Mouse (Mus musculus): ENCODE measurements at regions not wholly inside any gene's neighbourhood (a gene's known extent, or its start where the extent isn't known, plus 50 kb on each side); places are given as distances from the start of the nearest gene placed in this dataset.

- H3K9me3 ChIP-seq (replicated peaks; ENCODE audit: insufficient read depth, low read length) = no peaks in the 10 kb centered on the region
- peaks cover 0 to 11% of the 10 kb centered on the region in 2 experiments; a peak in 2 of 4 replicates for H3K36me3 ChIP-seq (ENCODE audit: control insufficient read depth in 1 of 2, insufficient read depth in 2 of 2, low read length in 2 of 2)
- H3K4me3 ChIP-seq (ENCODE audit: control insufficient read depth in 1 of 2, insufficient read depth in 1 of 2, low read depth in 2 of 2, low read length in 2 of 2) = no peak overlapping the region
- peaks cover 32 to 61% of the 10 kb centered on the region in 2 experiments for H3K27me3 ChIP-seq (ENCODE audit: control insufficient read depth in 1 of 2, insufficient read depth in 2 of 2, low read length in 2 of 2)
- no peak overlapping the region for H3K27ac ChIP-seq (ENCODE audit: control insufficient read depth, low read depth, low read length)
- peaks cover 19% of the 10 kb centered on the region for H3K79me2 ChIP-seq (ENCODE audit: control insufficient read depth, insufficient read depth, low read length, poor library complexity)
- TF ChIP-seq TAL1 (IDR thresholded peaks at IDR 0.05; ENCODE audit: low read length) (no peak), SMC3 (IDR thresholded peaks at IDR 0.05; ENCODE audit: low read depth, low read length) (no peak), NELFE (IDR thresholded peaks at IDR 0.05; ENCODE audit: low read depth, low read length) (no peak), HCFC1 (IDR thresholded peaks at IDR 0.05; ENCODE audit: low read depth, low read length) (no peak), MYC (IDR thresholded peaks at IDR 0.05; ENCODE audit: low read depth, low read length) (no peak), RAD21 (IDR thresholded peaks at IDR 0.05; ENCODE audit: low read depth, low read length) (no peak), BHLHE40 (IDR thresholded peaks at IDR 0.05; ENCODE audit: borderline replicate concordance, low read depth, low read length) (no peak), EP300 (IDR thresholded peaks at IDR 0.05; ENCODE audit: low read depth in 1 of 2, low read length in 2 of 2) (no peak), MAFK (IDR thresholded peaks at IDR 0.05; ENCODE audit: borderline replicate concordance, low read depth, low read length) (no peak), MYB (IDR thresholded peaks at IDR 0.05; ENCODE audit: low read depth, low read length) (no peak), USF1 (IDR thresholded peaks at IDR 0.05; ENCODE audit: low read depth, low read length) (no peak), MEF2A (IDR thresholded peaks at IDR 0.05; ENCODE audit: extremely low read depth, insufficient replicate concordance, low read depth, low read length, poor library complexity, severe bottlenecking) (no peak), TBP (IDR thresholded peaks at IDR 0.05; ENCODE audit: low read depth, low read length) (no peak), KAT2A (conservative IDR thresholded peaks at IDR 0.05; ENCODE audit: low read depth, low read length) (no peak), SIN3A (IDR thresholded peaks at IDR 0.05; ENCODE audit: low read length) (no peak), E2F4 (IDR thresholded peaks at IDR 0.05; ENCODE audit: borderline replicate concordance, low read depth, low read length) (no peak), POLR2AphosphoS5 (IDR thresholded peaks at IDR 0.05; ENCODE audit: borderline replicate concordance, low read depth, low read length) (no peak), ZMIZ1 (IDR thresholded peaks at IDR 0.05; ENCODE audit: low read depth, low read length) (no peak), RCOR1 (IDR thresholded peaks at IDR 0.05; ENCODE audit: low read depth, low read length) (no peak), MXI1 (IDR thresholded peaks at IDR 0.05; ENCODE audit: low read depth, low read length) (no peak)
- H3K9ac ChIP-seq (ENCODE audit: control insufficient read depth, low read depth, low read length, poor library complexity, severe bottlenecking) = no peak overlapping the region
- peak; percentile 60 for DNase-seq (ENCODE audit: low read depth, low spot score)
- H3K4me1 ChIP-seq (ENCODE audit: control insufficient read depth in 1 of 2, insufficient read depth in 2 of 2, low read length in 2 of 2) = peaks cover 6 to 7% of the 10 kb centered on the region in 2 experiments
Observed at GRCm38 (mm10) chr14:115037086-115037793, 54.8 kb upstream of the Gpc5 start.

- TF ChIP-seq POLR2A (IDR thresholded peaks at IDR 0.05; ENCODE audit: control insufficient read depth in 1 of 2, insufficient read depth in 1 of 2, low read depth in 1 of 2, low read length in 2 of 2, poor library complexity in 1 of 2) = no peak
- TF ChIP-seq HCFC1 (IDR thresholded peaks at IDR 0.05; ENCODE audit: low read depth, low read length) = no peak
- no peak for TF ChIP-seq POLR2AphosphoS2 (IDR thresholded peaks at IDR 0.05; ENCODE audit: low read length)
- TF ChIP-seq NELFE (IDR thresholded peaks at IDR 0.05; ENCODE audit: low read depth, low read length) = no peak
- TF ChIP-seq MXI1 (IDR thresholded peaks at IDR 0.05; ENCODE audit: low read depth, low read length) = no peak
- TF ChIP-seq MAX (IDR thresholded peaks at IDR 0.05; ENCODE audit: low read length) = no peak
- no peak for TF ChIP-seq ELF1 (IDR thresholded peaks at IDR 0.05; ENCODE audit: low read depth, low read length)
- H3K9ac ChIP-seq (ENCODE audit: control insufficient read depth, low read depth, low read length, poor library complexity, severe bottlenecking) = no peak overlapping the region
- H3K4me1 ChIP-seq (ENCODE audit: control insufficient read depth in 1 of 2, insufficient read depth in 2 of 2, low read length in 2 of 2) = peaks cover 15% of the 10 kb centered on the region in 2 experiments
- H3K4me3 ChIP-seq (ENCODE audit: control insufficient read depth in 1 of 2, insufficient read depth in 1 of 2, low read depth in 2 of 2, low read length in 2 of 2) = no peak overlapping the region
- peaks cover 35% of the 10 kb centered on the region for H3K79me2 ChIP-seq (ENCODE audit: control insufficient read depth, insufficient read depth, low read length, poor library complexity)
- no peaks in the 10 kb centered on the region for H3K9me3 ChIP-seq (replicated peaks; ENCODE audit: insufficient read depth, low read length)
- DNase-seq (ENCODE audit: low read depth, low spot score) = peak; percentile 61
- H3K27me3 ChIP-seq (ENCODE audit: control insufficient read depth in 1 of 2, insufficient read depth in 2 of 2, low read length in 2 of 2) = peaks cover 25 to 47% of the 10 kb centered on the region in 2 experiments
- H3K36me3 ChIP-seq (ENCODE audit: control insufficient read depth in 1 of 2, insufficient read depth in 2 of 2, low read length in 2 of 2) = peaks cover 13 to 25% of the 10 kb centered on the region in 2 experiments
- no peak overlapping the region for H3K27ac ChIP-seq (ENCODE audit: control insufficient read depth, low read depth, low read length)
Observed at GRCm38 (mm10) chr14:115038788-115039187, 53.2 kb upstream of the Gpc5 start.
